Comparison of ENCODE assay signal across 9 mouse cellular contexts in the genomic region with DNA sequence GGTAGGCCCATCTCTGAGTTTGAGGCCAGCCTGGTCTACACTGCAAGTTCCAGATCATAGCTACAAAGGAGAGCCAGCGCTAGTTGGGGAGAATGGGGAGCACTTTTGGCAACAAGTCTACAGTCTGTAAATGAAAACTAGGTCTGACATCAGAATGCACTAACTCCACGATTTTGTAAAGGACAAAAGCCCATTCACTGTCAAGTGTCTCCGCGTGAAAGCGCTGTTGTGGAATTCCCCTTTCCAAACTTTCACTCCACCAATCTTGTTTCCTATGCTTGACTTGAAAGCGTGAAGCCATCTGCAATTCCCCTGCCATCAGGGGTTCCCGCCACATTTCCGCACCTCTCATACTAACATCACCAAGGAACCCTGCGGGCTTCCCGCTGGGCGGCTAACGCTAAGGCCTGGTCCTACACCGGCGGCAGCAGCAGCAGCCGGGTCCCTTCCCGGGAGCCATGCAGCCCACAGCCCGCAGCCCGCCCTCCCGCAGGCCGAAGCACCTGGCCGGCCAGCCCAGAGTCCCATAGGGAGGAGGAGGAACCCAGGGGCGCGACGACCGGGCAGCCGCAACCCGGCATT. TPM values are rescaled to one million over a fixed set of nuclear protein-coding genes. Genes with fewer than 3 reads are reported as not detected.
DNase-seq lines count a peak whose midpoint lies in the region; ATAC-seq and TF ChIP-seq lines count a peak whose summit lies in the region.
"Had no signal": no experiment of that assay in that cellular context is flagged by ENCODE, and none has a peak within 500 bp of the region (broad histone marks: within the 10 kb centered on the region; RNA-seq: fewer than 3 reads in every experiment).

No protein-coding gene starts in this region.

- peaks cover 4% of the 10 kb centered on the region; the same call in 1 of the 2 replicates for H3K36me3 ChIP-seq in heart, embryonic 10.5 days
- H3K36me3 ChIP-seq in testis, adult 2 months (ENCODE audit: control insufficient read depth, insufficient read depth, low read length): no peaks in the 10 kb centered on the region; the same call in 1 of the 2 replicates
- H3K36me3 ChIP-seq in forebrain, embryonic 13.5 days (ENCODE audit: poor library complexity, severe bottlenecking): peaks cover 8% of the 10 kb centered on the region; the same call in 1 of the 2 replicates
- no peaks in the 10 kb centered on the region for H3K36me3 ChIP-seq in liver, embryonic 13.5 days
- no peaks in the 10 kb centered on the region for H3K36me3 ChIP-seq in stomach, embryonic 16.5 days (ENCODE audit: control insufficient read depth, insufficient read depth, low read length)

- H3K4me3 ChIP-seq in heart, embryonic 10.5 days: peak overlapping the region; percentile 95
- peak overlapping the region; percentile 94 for H3K4me3 ChIP-seq in testis, adult 2 months (ENCODE audit: control insufficient read depth, low read depth, low read length)
- peak overlapping the region; percentile 84 for H3K4me3 ChIP-seq in forebrain, embryonic 13.5 days
- peak overlapping the region; percentile 94 for H3K4me3 ChIP-seq in liver, embryonic 13.5 days (replicated peaks)
- peak overlapping the region; percentile 95 for H3K4me3 ChIP-seq in stomach, embryonic 16.5 days (replicated peaks; ENCODE audit: low read length)

- no peak for TF ChIP-seq CTCF in testis, adult 2 months (IDR thresholded peaks at IDR 0.05; ENCODE audit: control insufficient read depth, insufficient read depth, insufficient replicate concordance, low read depth, low read length)

- peak overlapping the region; percentile 99 for H3K27ac ChIP-seq in heart, embryonic 10.5 days
- H3K27ac ChIP-seq in testis, adult 2 months (ENCODE audit: control insufficient read depth, insufficient read depth, low read depth, low read length): peak overlapping the region; percentile 95
- peak overlapping the region; percentile 98 for H3K27ac ChIP-seq in forebrain, embryonic 13.5 days
- peak overlapping the region; percentile 92 for H3K27ac ChIP-seq in liver, embryonic 13.5 days
- peak overlapping the region; percentile 93 for H3K27ac ChIP-seq in stomach, embryonic 16.5 days (ENCODE audit: low read length)

- no peak for TF ChIP-seq POLR2A in testis, adult 2 months (IDR thresholded peaks at IDR 0.05; ENCODE audit: control insufficient read depth, low read depth, low read length)

- H3K9ac ChIP-seq in forebrain, embryonic 13.5 days: peak overlapping the region; percentile 97
- H3K9ac ChIP-seq in liver, embryonic 13.5 days: peak overlapping the region; percentile 98
- peak overlapping the region; percentile 99 for H3K9ac ChIP-seq in stomach, embryonic 16.5 days (ENCODE audit: low read length)

- peak overlapping the region; percentile 76 for H3K4me2 ChIP-seq in forebrain, embryonic 13.5 days
- peak overlapping the region; percentile 89 for H3K4me2 ChIP-seq in liver, embryonic 13.5 days
- peak overlapping the region; percentile 84 for H3K4me2 ChIP-seq in stomach, embryonic 16.5 days (ENCODE audit: low read depth, low read length)

- no peak; the same call in 1 of the 2 replicates for ATAC-seq in forebrain, embryonic 13.5 days
- ATAC-seq in liver, embryonic 13.5 days (ENCODE audit: low read depth): peak; percentile 59
- peak; percentile 53 for ATAC-seq in stomach, embryonic 16.5 days (ENCODE audit: insufficient read depth, low FRiP score)

- WGBS in heart, embryonic 10.5 days: 1% methylated on average over 27 of the region's 27 CpGs
- WGBS in forebrain, embryonic 13.5 days: 2% methylated on average over 26 of the region's 27 CpGs
- WGBS in liver, embryonic 13.5 days (ENCODE audit: insufficient replicate concordance): under 1% methylated on average over 27 of the region's 27 CpGs
- WGBS in stomach, embryonic 16.5 days: 1% methylated on average over 27 of the region's 27 CpGs

- H3K4me1 ChIP-seq in heart, embryonic 10.5 days: peaks cover 17% of the 10 kb centered on the region
- peaks cover 11% of the 10 kb centered on the region for H3K4me1 ChIP-seq in testis, adult 2 months (ENCODE audit: control insufficient read depth, insufficient read depth, low read length)
- peaks cover 20% of the 10 kb centered on the region for H3K4me1 ChIP-seq in forebrain, embryonic 13.5 days
- peaks cover 52% of the 10 kb centered on the region for H3K4me1 ChIP-seq in liver, embryonic 13.5 days (replicated peaks)
- H3K4me1 ChIP-seq in stomach, embryonic 16.5 days (ENCODE audit: control insufficient read depth, insufficient read depth, low read length): peaks cover 6% of the 10 kb centered on the region

- H3K9me3 ChIP-seq in heart, embryonic 10.5 days: no peaks in the 10 kb centered on the region
- no peaks in the 10 kb centered on the region for H3K9me3 ChIP-seq in forebrain, embryonic 13.5 days (replicated peaks)
- no peaks in the 10 kb centered on the region for H3K9me3 ChIP-seq in liver, embryonic 13.5 days (replicated peaks)
- no peaks in the 10 kb centered on the region for H3K9me3 ChIP-seq in stomach, embryonic 16.5 days (replicated peaks; ENCODE audit: control insufficient read depth, low read length)

- no peak for DNase-seq in heart, embryonic 10.5 days (ENCODE audit: low spot score)
- no peak for DNase-seq in heart, postnatal 4 days
- no peak for DNase-seq in testis, postnatal 10 days (ENCODE audit: low spot score)
- no peak for DNase-seq in liver, embryonic 13.5 days
- no peak for DNase-seq in urinary bladder, postnatal 4 days (ENCODE audit: low spot score in 2 of 2)

- H3K27me3 ChIP-seq in heart, embryonic 10.5 days (ENCODE audit: insufficient read depth, poor library complexity, severe bottlenecking): no peaks in the 10 kb centered on the region
- no peaks in the 10 kb centered on the region for H3K27me3 ChIP-seq in testis, adult 2 months (ENCODE audit: control insufficient read depth, insufficient read depth, low read length)
- H3K27me3 ChIP-seq in forebrain, embryonic 13.5 days: no peaks in the 10 kb centered on the region
- H3K27me3 ChIP-seq in liver, embryonic 13.5 days: no peaks in the 10 kb centered on the region
- no peaks in the 10 kb centered on the region for H3K27me3 ChIP-seq in stomach, embryonic 16.5 days (ENCODE audit: control insufficient read depth, insufficient read depth, low read length)
- H3K27me3 ChIP-seq: Patski had no signal

RNA-seq across cellular contexts. Expression of gene Anapc13, which starts 0.6 kb away (rescaled TPM):
- polyA plus RNA-seq in heart, embryonic 10.5 days (2016; fragmentation: Nextera tagmentation; extraction: Ambion mirVana): 183 and 186 TPM in 2 replicates
- total RNA-seq in heart, postnatal 4 days (2021): 100 to 1,000 TPM; 280 to 292 TPM
- polyA plus RNA-seq in testis, adult 2 months (2012; rRNA removed): 118 and 127 TPM in 2 replicates
- polyA plus RNA-seq in forebrain, embryonic 13.5 days (2015; fragmentation: Nextera tagmentation; extraction: Ambion mirVana): 191 and 222 TPM in 2 replicates
- polyA plus RNA-seq in liver, embryonic 13.5 days (2015; fragmentation: Nextera tagmentation; extraction: Ambion mirVana): 101 and 108 TPM in 2 replicates
- polyA plus RNA-seq in stomach, embryonic 16.5 days (2015; fragmentation: Nextera tagmentation; extraction: Ambion mirVana): 161 and 206 TPM in 2 replicates

RNA-seq across cellular contexts. Expression of gene Cep63, which starts 0.8 kb away (rescaled TPM):
- 51.9 and 53.4 TPM in 2 replicates for polyA plus RNA-seq in heart, embryonic 10.5 days (2016; fragmentation: Nextera tagmentation; extraction: Ambion mirVana)
- total RNA-seq in heart, postnatal 4 days (2021): 10 to 100 TPM; 42.4 to 47.6 TPM
- 182 and 187 TPM in 2 replicates for polyA plus RNA-seq in testis, adult 2 months (2012; rRNA removed)
- 55.4 and 57.9 TPM in 2 replicates for polyA plus RNA-seq in forebrain, embryonic 13.5 days (2015; fragmentation: Nextera tagmentation; extraction: Ambion mirVana)
- 26.1 and 28.0 TPM in 2 replicates for polyA plus RNA-seq in liver, embryonic 13.5 days (2015; fragmentation: Nextera tagmentation; extraction: Ambion mirVana)
- 41.9 and 44.9 TPM in 2 replicates for polyA plus RNA-seq in stomach, embryonic 16.5 days (2015; fragmentation: Nextera tagmentation; extraction: Ambion mirVana)
